Mouse (Mus musculus): ENCODE data around the gene Hlcs. TPM values are rescaled to one million over a fixed set of nuclear protein-coding genes. Genes with fewer than 3 reads are reported as not detected.
A peak's percentile ranks its signal among the peaks of the same experiment; 100 is the strongest.
"Not testable (repeated sequence)": the region's sequence is repeated elsewhere in the genome, so short reads cannot be mapped to it uniquely, and the experiment has no call there.

Gene Hlcs
- total RNA-seq (2021) = 10 to 100 TPM; 15.7 to 16.1 TPM

- DNase-seq (ENCODE audit: low spot score in 2 of 2) = peak; percentile 98
- intact Hi-C loops (cut with DNase I) = loop anchor here (1.0 to 5.0 kb wide), 4 partner anchors 24 to 255 kb away; partner anchors contain the start of gene Ttc3
Observed at GRCm38 (mm10) chr16:94313229-94314030, at the start of gene Hlcs. TSS of gene Hlcs (minus strand) at chr16:94313571.

- peak; percentile 85 to 97 for DNase-seq (ENCODE audit: low spot score in 2 of 2)
- intact Hi-C loops (cut with DNase I) = no loop called here
Observed at GRCm38 (mm10) chr16:94362174-94362873, 49.0 kb upstream of the Hlcs start.

- intact Hi-C loops (cut with DNase I) = no loop called here
Observed at GRCm38 (mm10) chr16:94360578-94361350, 47.4 kb upstream of the Hlcs start.

GRCm38 (mm10) chr16:94358091-94358490, 44.7 kb upstream of the Hlcs start:
- intact Hi-C loops (cut with DNase I) = no loop called here
- no peak for DNase-seq (ENCODE audit: low spot score in 2 of 2)

More at GRCm38 (mm10) chr16:94360578-94361350, 47.4 kb upstream of the Hlcs start:
- no peak for DNase-seq (ENCODE audit: low spot score in 2 of 2)

- intact Hi-C loops (cut with DNase I) = no loop called here
- no peak for DNase-seq (ENCODE audit: low spot score in 2 of 2)
Observed at GRCm38 (mm10) chr16:94356776-94357494, 43.6 kb upstream of the Hlcs start.

GRCm38 (mm10) chr16:94356046-94356445, 42.7 kb upstream of the Hlcs start:
- no peak for DNase-seq (ENCODE audit: low spot score in 2 of 2)
- intact Hi-C loops (cut with DNase I) = no loop called here

- intact Hi-C loops (cut with DNase I) = no loop called here
- peak; percentile 40 to 55 for DNase-seq (ENCODE audit: low spot score in 2 of 2)
Observed at GRCm38 (mm10) chr16:94354450-94354849, 41.1 kb upstream of the Hlcs start.

- no peak for DNase-seq (ENCODE audit: low spot score in 2 of 2)
- intact Hi-C loops (cut with DNase I) = no loop called here
Observed at GRCm38 (mm10) chr16:94350287-94350677, 36.9 kb upstream of the Hlcs start.

- intact Hi-C loops (cut with DNase I) = no loop called here
- DNase-seq (ENCODE audit: low spot score in 2 of 2) = no peak
Observed at GRCm38 (mm10) chr16:94349588-94350286, 36.4 kb upstream of the Hlcs start.

GRCm38 (mm10) chr16:94348779-94349178, 35.4 kb upstream of the Hlcs start:
- intact Hi-C loops (cut with DNase I) = no loop called here
- no peak for DNase-seq (ENCODE audit: low spot score in 2 of 2)

- intact Hi-C loops (cut with DNase I) = no loop called here
- DNase-seq (ENCODE audit: low spot score in 2 of 2) = no peak
Observed at GRCm38 (mm10) chr16:94347080-94347731, 33.8 kb upstream of the Hlcs start.

- no peak for DNase-seq (ENCODE audit: low spot score in 2 of 2)
- intact Hi-C loops (cut with DNase I) = no loop called here
Observed at GRCm38 (mm10) chr16:94345733-94346132, 32.4 kb upstream of the Hlcs start.

- intact Hi-C loops (cut with DNase I) = loop anchor here (10.0 kb wide), 1 partner anchor 425 kb away; no protein-coding TSS in a partner anchor
- not testable (repeated sequence) for DNase-seq (ENCODE audit: low spot score in 2 of 2)
Observed at GRCm38 (mm10) chr16:94339164-94340160, 26.1 kb upstream of the Hlcs start.

- intact Hi-C loops (cut with DNase I) = loop anchor here (10.0 kb wide), 1 partner anchor 421 kb away; no protein-coding TSS in a partner anchor
- no peak for DNase-seq (ENCODE audit: low spot score in 2 of 2)
Observed at GRCm38 (mm10) chr16:94335656-94336055, 22.3 kb upstream of the Hlcs start.

- intact Hi-C loops (cut with DNase I) = loop anchor here (10.0 kb wide), 1 partner anchor 417 kb away; no protein-coding TSS in a partner anchor
- DNase-seq (ENCODE audit: low spot score in 2 of 2) = peak in 1 of 2 experiments; percentile 14
Observed at GRCm38 (mm10) chr16:94331886-94332252, 18.5 kb upstream of the Hlcs start.

GRCm38 (mm10) chr16:94331233-94331885, 18.0 kb upstream of the Hlcs start:
- intact Hi-C loops (cut with DNase I) = loop anchor here (10.0 kb wide), 1 partner anchor 417 kb away; no protein-coding TSS in a partner anchor
- DNase-seq (ENCODE audit: low spot score in 2 of 2) = no peak

Data from left cerebral cortex, postnatal 25 days (tissue).